Mouse (Mus musculus) embryonic facial prominence, embryonic 11.5 days (tissue): ENCODE data around the gene Vhl. TPM values are rescaled to one million over a fixed set of nuclear protein-coding genes. Genes with fewer than 3 reads are reported as not detected.
A peak's percentile ranks its signal among the peaks of the same experiment; 100 is the strongest.

Experiments
- ATAC-seq: fragments of 200-750 bp; cut with Nextera tagmentation; replicated peaks from 2 replicates; pipeline ENCODE4 v1.8.0; 2017; ENCODE audit warnings: low read depth; ENCODE audit not compliant: insufficient number of reproducible peaks, low FRiP score, low TSS enrichment
- DNase-seq: peaks from one replicate; pipeline ENCODE4 v3.0.0-alpha.2; 2015; ENCODE audit warnings: low spot score
- H3K27ac ChIP-seq: fragments of 300-500 bp; sonication (generic); replicated peaks from 2 replicates; pipeline ENCODE4 v1.5.1; 2014; ENCODE audit warnings: mild to moderate bottlenecking, low read depth, low read length, control low read depth
- H3K27me3 ChIP-seq: fragments of 300-500 bp; sonication (generic); 2 replicates; pipeline ENCODE4 v1.6.1; 2014; ENCODE audit warnings: mild to moderate bottlenecking, low read length, moderate library complexity, mixed read lengths; ENCODE audit not compliant: control insufficient read depth, insufficient read depth
- H3K36me3 ChIP-seq: fragments of 300-500 bp; sonication (generic); replicated peaks from 2 replicates; pipeline ENCODE4 v1.6.1; 2014; ENCODE audit warnings: low read depth, mild to moderate bottlenecking, low read length, moderate library complexity, mixed read lengths; ENCODE audit not compliant: control insufficient read depth, insufficient read depth
- H3K4me1 ChIP-seq: fragments of 300-500 bp; sonication (generic); 2 replicates; pipeline ENCODE4 v1.6.1; 2014; ENCODE audit warnings: low read length, mixed read lengths; ENCODE audit not compliant: control insufficient read depth, insufficient read depth
- H3K4me2 ChIP-seq: fragments of 300-500 bp; sonication (generic); 2 replicates; pipeline ENCODE4 v1.6.1; 2014; ENCODE audit warnings: low read depth, mild to moderate bottlenecking, control low read depth, low read length, moderate library complexity
- H3K4me3 ChIP-seq: fragments of 300-500 bp; sonication (generic); 2 replicates; pipeline ENCODE4 v1.5.1; 2014; ENCODE audit warnings: low read depth, low read length, control low read depth
- H3K9ac ChIP-seq: fragments of 300-500 bp; sonication (generic); replicated peaks from 2 replicates; pipeline ENCODE4 v1.6.1; 2014; ENCODE audit warnings: mild to moderate bottlenecking, control low read depth, low read length
- H3K9me3 ChIP-seq: fragments of 300-500 bp; sonication (generic); replicated peaks from 2 replicates; pipeline ENCODE4 v1.6.1; 2016; ENCODE audit warnings: mild to moderate bottlenecking, low read length, inconsistent platforms, mixed read lengths; ENCODE audit not compliant: control insufficient read depth
- WGBS: fragments of 180-500 bp; shearing (Covaris S2); extraction: QIAGEN DNeasy Blood & Tissue Kit; methylation state at CpG from one replicate; pipeline ENCODE4 v1.1.7; 2014; 5-methylcytosine and 5-hydroxymethylcytosine counted together
- polyA plus RNA-seq: library from polyadenylated mRNA; unstranded; fragments of >200 nt; fragmentation: Nextera tagmentation; extraction: Ambion mirVana; gene quantifications from 2 replicates; pipeline ENCODE4 v1.2.1, GENCODE M21; 2014

The Vhl gene
- 56.9 and 64.0 TPM in 2 replicates for polyA plus RNA-seq

DNA sequence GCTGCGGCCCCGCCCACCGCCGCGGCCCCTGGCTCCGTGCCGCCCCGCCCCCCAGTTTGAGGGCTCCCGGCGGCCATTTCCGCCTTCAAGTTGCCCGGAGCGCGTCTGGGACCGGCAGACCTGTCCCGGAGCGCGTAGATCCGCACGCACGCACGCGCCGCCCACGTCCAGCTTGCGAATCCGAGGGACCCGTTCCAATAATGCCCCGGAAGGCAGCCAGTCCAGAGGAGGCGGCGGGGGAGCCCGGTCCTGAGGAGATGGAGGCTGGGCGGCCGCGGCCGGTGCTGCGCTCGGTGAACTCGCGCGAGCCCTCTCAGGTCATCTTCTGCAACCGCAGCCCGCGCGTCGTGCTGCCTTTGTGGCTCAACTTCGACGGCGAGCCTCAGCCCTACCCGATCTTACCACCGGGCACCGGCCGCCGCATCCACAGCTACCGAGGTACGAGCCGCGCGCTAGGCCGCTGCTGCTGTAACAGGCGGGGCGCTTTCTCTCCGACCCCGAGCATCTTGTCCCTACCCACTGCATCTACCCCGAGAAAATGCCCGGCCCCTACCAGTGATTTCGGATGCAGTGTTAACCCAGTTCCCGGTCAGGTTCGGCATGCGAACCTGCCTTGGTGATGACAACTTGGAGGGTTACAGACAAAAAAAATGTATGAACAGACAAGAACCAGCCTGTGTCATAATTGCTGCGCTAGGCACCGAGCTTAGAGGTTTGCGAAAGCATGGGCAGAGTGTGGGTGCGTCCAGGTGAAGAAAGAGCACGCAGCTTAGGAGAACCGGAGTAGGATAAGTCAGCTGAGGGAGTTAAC, at the start of gene Vhl:
Vhl (plus strand) TSS at position 19 of the 811 bp plus-strand sequence.
- peak within 1 kb of the TSS; percentile 75 for H3K27ac ChIP-seq
- H3K4me2 ChIP-seq, result peak within 1 kb of the TSS; percentile 59
- no peaks in the 10 kb centered on the region; the same call in 1 of the 2 replicates for H3K36me3 ChIP-seq
- H3K4me1 ChIP-seq, result no peaks in the 10 kb centered on the region
- peak; percentile 75 for ATAC-seq
- under 1% methylated on average over 68 of the region's 76 CpGs for WGBS
- DNase-seq, result peak; percentile 88
- no peaks in the 10 kb centered on the region for H3K27me3 ChIP-seq
- H3K9me3 ChIP-seq, result no peaks in the 10 kb centered on the region
- peak within 1 kb of the TSS; percentile 67 for H3K4me3 ChIP-seq
- H3K9ac ChIP-seq, result peak within 1 kb of the TSS; percentile 83

DNA sequence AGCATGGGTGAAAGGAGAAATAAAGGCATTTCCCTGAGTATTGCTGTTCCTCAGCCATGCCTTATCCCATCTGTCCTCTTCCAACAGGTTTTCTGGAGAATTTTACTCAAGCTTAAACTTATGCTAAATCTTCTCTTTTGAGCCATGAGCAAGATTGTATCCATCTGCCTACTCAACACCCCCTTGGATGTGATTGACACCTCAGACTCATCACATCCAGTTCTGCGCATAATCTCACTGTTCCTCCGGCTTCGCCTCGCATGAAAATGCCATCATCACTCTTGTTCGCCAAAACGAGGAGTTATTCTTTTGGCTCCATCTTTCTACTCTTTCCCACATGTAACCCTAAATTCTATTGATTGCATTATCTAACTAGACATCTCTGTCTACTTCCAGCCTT, 47.7 kb upstream of the Vhl start:
- Histone ChIP-seq H3K27ac (no peak overlapping the region), H3K9me3 (no peaks in the 10 kb centered on the region), H3K27me3 (no peaks in the 10 kb centered on the region), H3K36me3 (no peaks in the 10 kb centered on the region; the same call in 1 of the 2 replicates), H3K9ac (no peak overlapping the region), H3K4me1 (no peaks in the 10 kb centered on the region), H3K4me2 (no peak overlapping the region), H3K4me3 (no peak overlapping the region)
- no peak for DNase-seq
- WGBS, result 94% methylated on average over 6 of the region's 6 CpGs
- ATAC-seq, result no peak

DNA sequence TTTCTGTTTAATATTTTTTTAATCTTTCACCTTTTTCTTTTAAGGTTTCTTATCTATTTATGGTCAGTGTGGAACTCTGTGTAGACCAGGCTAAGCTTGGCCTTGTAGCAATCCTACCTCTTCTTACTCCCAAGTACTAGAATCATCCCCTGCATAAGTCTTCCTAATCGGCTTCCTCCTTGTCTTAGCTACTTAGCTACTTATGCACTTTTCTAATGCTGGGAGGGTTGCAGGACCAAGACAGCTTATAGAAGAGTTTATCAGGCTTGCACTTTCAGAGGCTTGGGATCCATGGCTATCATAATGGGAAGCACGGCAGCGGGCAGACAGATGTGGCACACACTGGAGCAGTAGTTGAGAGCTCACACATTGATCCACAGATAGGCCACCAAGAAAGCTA, 44.5 kb upstream of the Vhl start:
- H3K4me2 ChIP-seq, result no peak overlapping the region
- no peak overlapping the region for H3K9ac ChIP-seq
- no peaks in the 10 kb centered on the region for H3K9me3 ChIP-seq
- H3K27ac ChIP-seq, result no peak overlapping the region
- no peaks in the 10 kb centered on the region for H3K4me1 ChIP-seq
- H3K27me3 ChIP-seq, result no peaks in the 10 kb centered on the region
- H3K4me3 ChIP-seq, result no peak overlapping the region
- 96% methylated on average over 3 of the region's 3 CpGs for WGBS
- DNase-seq, result no peak
- H3K36me3 ChIP-seq, result no peaks in the 10 kb centered on the region; the same call in 1 of the 2 replicates
- no peak for ATAC-seq

DNA sequence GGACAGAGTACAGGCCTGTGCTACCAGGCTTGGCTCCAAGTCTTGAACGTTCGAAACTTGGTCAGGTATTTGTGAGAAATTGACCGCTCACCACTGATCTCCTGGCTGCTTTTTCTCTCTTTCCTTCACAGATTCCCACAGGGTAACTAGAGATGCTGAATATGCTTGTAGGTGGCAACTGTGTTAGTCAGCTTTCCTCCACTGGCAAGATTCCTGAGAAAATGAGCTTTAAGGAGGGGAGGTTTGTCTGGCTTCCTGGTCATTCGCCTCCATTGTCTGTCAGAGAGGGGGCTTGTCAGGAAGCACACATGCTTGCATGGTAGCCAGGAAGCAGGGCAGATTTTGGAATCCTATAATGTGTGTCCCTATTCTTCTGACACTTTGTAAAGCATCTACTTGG, 40.7 kb upstream of the Vhl start:
- Histone ChIP-seq H3K9ac (no peak overlapping the region), H3K36me3 (no peaks in the 10 kb centered on the region), H3K27me3 (no peaks in the 10 kb centered on the region), H3K4me1 (no peaks in the 10 kb centered on the region), H3K9me3 (no peaks in the 10 kb centered on the region), H3K4me2 (no peak overlapping the region), H3K27ac (no peak overlapping the region), H3K4me3 (no peak overlapping the region)
- 90% methylated on average over 4 of the region's 4 CpGs for WGBS
- DNase-seq (no peak), ATAC-seq (no peak)

DNA sequence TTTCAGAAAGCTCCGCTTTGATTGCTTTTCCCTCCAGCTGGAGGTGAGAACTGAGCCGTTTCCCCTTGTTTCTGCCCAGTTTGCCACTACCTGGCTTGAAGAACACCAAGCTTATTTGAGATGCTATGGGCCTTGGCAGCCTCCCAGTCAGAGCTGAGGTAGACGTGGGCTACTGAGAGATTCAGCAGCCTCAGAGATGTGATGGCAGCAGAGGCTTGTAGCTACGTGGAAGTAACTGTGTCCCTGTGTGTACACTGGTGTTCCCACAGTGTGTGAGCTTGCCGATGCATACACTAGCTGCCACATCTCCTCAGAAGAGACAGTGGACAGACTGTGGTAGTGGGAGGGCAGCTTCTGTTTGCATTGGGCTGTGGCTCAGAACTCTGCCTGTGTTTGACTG, 38.7 kb upstream of the Vhl start:
- H3K4me3 ChIP-seq, result no peak overlapping the region
- no peak overlapping the region for H3K27ac ChIP-seq
- H3K27me3 ChIP-seq, result no peaks in the 10 kb centered on the region
- H3K9me3 ChIP-seq, result no peaks in the 10 kb centered on the region
- H3K4me1 ChIP-seq, result no peaks in the 10 kb centered on the region
- no peak overlapping the region for H3K9ac ChIP-seq
- no peak for DNase-seq
- no peak overlapping the region for H3K4me2 ChIP-seq
- H3K36me3 ChIP-seq, result no peaks in the 10 kb centered on the region
- 92% methylated on average over 5 of the region's 5 CpGs for WGBS
- no peak for ATAC-seq

DNA sequence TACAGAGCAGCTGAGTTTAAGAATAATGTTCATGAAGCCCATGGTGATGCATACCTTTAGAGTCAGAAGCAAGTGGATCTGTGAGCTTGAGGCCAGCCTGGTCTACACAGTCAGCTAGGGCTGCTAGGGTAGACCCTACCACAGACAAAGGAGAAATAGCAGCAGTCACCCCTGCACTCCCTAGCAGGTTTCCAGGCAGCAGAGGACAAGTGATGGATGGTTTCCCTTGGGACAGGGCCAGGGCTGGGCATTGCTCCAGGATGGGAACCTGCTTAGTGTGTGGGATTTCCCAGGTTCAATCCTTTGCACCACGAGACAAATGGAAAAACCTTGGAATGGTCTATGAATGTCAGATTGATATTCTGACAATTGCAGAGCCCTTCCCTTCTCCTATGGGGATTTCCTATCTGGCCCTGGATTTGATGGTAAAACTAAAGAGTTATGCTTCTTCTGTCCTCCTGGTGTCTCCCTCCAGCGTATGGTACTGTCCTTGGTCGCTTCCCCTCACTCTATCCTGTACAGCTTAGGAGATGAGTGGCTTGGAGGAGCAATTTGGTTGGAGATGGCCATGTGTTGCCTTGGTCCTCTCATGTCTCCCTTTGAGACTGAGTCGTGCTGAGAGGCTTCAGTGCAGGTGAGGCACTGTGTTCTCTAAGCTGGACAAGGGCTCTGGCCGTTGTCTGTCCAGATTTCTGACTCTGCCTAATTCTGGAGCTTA, 37.1 kb upstream of the Vhl start:
- H3K27me3 ChIP-seq, result no peaks in the 10 kb centered on the region
- no peaks in the 10 kb centered on the region for H3K36me3 ChIP-seq
- WGBS, result 76% methylated on average over 5 of the region's 5 CpGs
- H3K4me2 ChIP-seq, result no peak overlapping the region
- no peak overlapping the region for H3K4me3 ChIP-seq
- H3K27ac ChIP-seq, result no peak overlapping the region
- no peaks in the 10 kb centered on the region for H3K4me1 ChIP-seq
- no peaks in the 10 kb centered on the region for H3K9me3 ChIP-seq
- DNase-seq, result no peak
- no peak for ATAC-seq
- no peak overlapping the region for H3K9ac ChIP-seq

DNA sequence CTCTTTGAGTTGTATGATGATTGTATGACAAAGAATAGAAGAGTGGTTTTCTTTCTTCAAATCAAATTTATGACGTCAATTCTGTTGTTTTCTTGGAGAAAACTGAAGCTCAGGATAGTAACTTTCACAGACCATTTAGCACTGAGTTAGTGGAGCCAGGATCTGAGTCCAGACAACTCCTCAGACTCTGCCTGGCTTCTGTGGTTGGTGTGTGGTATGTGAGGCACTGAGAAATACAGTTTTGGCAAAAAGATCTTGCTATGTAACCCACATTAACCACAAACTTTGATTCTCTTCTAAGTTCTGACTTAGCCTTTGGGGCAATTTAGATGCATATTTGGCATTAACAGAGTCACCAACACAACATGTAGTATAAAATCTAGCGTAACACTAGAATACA, 31.1 kb upstream of the Vhl start:
- H3K4me2 ChIP-seq, result no peak overlapping the region
- no peaks in the 10 kb centered on the region for H3K4me1 ChIP-seq
- no peaks in the 10 kb centered on the region for H3K9me3 ChIP-seq
- H3K27me3 ChIP-seq, result no peaks in the 10 kb centered on the region
- H3K36me3 ChIP-seq, result no peaks in the 10 kb centered on the region
- WGBS, result 94% methylated on average over 2 of the region's 2 CpGs
- no peak for DNase-seq
- H3K9ac ChIP-seq, result no peak overlapping the region
- no peak overlapping the region for H3K27ac ChIP-seq
- H3K4me3 ChIP-seq, result no peak overlapping the region
- ATAC-seq, result no peak

DNA sequence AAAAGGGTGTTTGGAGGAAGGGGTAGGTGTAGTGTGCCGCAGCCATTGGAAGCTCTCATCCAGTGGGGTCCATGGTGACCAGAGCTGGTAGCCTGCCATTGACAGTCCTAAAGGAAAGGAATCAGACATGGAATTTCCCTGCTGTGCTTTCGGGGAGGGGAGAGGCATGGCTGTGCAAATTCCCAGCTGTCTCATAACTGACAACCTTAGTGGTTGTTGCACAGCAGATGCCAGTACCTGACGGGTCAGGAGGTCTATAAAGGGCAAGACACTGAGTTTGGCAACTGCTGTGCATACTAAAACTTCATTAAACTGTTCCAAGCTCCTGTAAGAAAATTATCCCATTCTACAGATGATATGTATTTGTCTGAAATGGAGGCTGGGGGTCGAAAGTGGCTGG, 25.8 kb upstream of the Vhl start:
- ATAC-seq (no peak), DNase-seq (no peak)
- H3K4me1 ChIP-seq, result no peaks in the 10 kb centered on the region
- H3K9me3 ChIP-seq, result no peaks in the 10 kb centered on the region
- no peaks in the 10 kb centered on the region for H3K27me3 ChIP-seq
- H3K4me3 ChIP-seq, result no peak overlapping the region
- H3K9ac ChIP-seq, result no peak overlapping the region
- H3K4me2 ChIP-seq, result no peak overlapping the region
- no peaks in the 10 kb centered on the region; the same call in 1 of the 2 replicates for H3K36me3 ChIP-seq
- no peak overlapping the region for H3K27ac ChIP-seq
- 90% methylated on average over 4 of the region's 4 CpGs for WGBS
